Mouse (Mus musculus): ENCODE results near the gene Bcl2l1. TPM values are rescaled to one million over a fixed set of nuclear protein-coding genes. Genes with fewer than 3 reads are reported as not detected.

The Bcl2l1 gene
- polyA plus RNA-seq, 1 experiment from 2014 or later: 186 TPM

- ATAC-seq: no peak
- WGBS: 63% methylated on average over 4 of the region's 4 CpGs
- Histone ChIP-seq H3K4me1 (ENCODE audit: control insufficient read depth, insufficient read depth, low read length) (peaks cover 7% of the 10 kb centered on the region; the same call in 1 of the 2 replicates), H3K4me2 (ENCODE audit: low read length) (no peak overlapping the region), H3K9me3 (replicated peaks; ENCODE audit: control insufficient read depth, low read length, poor library complexity, severe bottlenecking) (no peaks in the 10 kb centered on the region), H3K27ac (ENCODE audit: low read length) (no peak overlapping the region), H3K9ac (ENCODE audit: low read depth, low read length) (no peak overlapping the region), H3K36me3 (ENCODE audit: control insufficient read depth, insufficient read depth, low read length) (no peaks in the 10 kb centered on the region), H3K4me3 (ENCODE audit: low read depth, low read length) (no peak overlapping the region), H3K27me3 (ENCODE audit: control insufficient read depth, insufficient read depth, low read depth, low read length) (no peaks in the 10 kb centered on the region)
Observed at GRCm38 (mm10) chr2:152758351-152758750, 73.2 kb downstream of the Bcl2l1 start.

- ATAC-seq: no peak
- Histone ChIP-seq H3K4me1 (ENCODE audit: control insufficient read depth, insufficient read depth, low read length) (peaks cover 7% of the 10 kb centered on the region; the same call in 1 of the 2 replicates), H3K27me3 (ENCODE audit: control insufficient read depth, insufficient read depth, low read depth, low read length) (no peaks in the 10 kb centered on the region), H3K9me3 (replicated peaks; ENCODE audit: control insufficient read depth, low read length, poor library complexity, severe bottlenecking) (no peaks in the 10 kb centered on the region), H3K4me3 (ENCODE audit: low read depth, low read length) (no peak overlapping the region), H3K36me3 (ENCODE audit: control insufficient read depth, insufficient read depth, low read length) (no peaks in the 10 kb centered on the region), H3K27ac (ENCODE audit: low read length) (no peak overlapping the region), H3K4me2 (ENCODE audit: low read length) (no peak overlapping the region), H3K9ac (ENCODE audit: low read depth, low read length) (no peak overlapping the region)
- 59% methylated on average over 2 of the region's 2 CpGs for WGBS
Observed at GRCm38 (mm10) chr2:152757478-152757877, 74.0 kb downstream of the Bcl2l1 start.

GRCm38 (mm10) chr2:152756474-152757393 is 74.8 kb downstream of the Bcl2l1 start:
- ATAC-seq: no peak
- Histone ChIP-seq H3K36me3 (ENCODE audit: control insufficient read depth, insufficient read depth, low read length) (no peaks in the 10 kb centered on the region), H3K27ac (ENCODE audit: low read length) (no peak overlapping the region), H3K4me3 (ENCODE audit: low read depth, low read length) (no peak overlapping the region), H3K4me2 (ENCODE audit: low read length) (no peak overlapping the region), H3K9me3 (replicated peaks; ENCODE audit: control insufficient read depth, low read length, poor library complexity, severe bottlenecking) (no peaks in the 10 kb centered on the region), H3K27me3 (ENCODE audit: control insufficient read depth, insufficient read depth, low read depth, low read length) (no peaks in the 10 kb centered on the region), H3K4me1 (ENCODE audit: control insufficient read depth, insufficient read depth, low read length) (peaks cover 7% of the 10 kb centered on the region; the same call in 1 of the 2 replicates), H3K9ac (ENCODE audit: low read depth, low read length) (no peak overlapping the region)
- WGBS: 64% methylated on average over 17 of the region's 17 CpGs

GRCm38 (mm10) chr2:152753944-152754711 is 77.4 kb downstream of the Bcl2l1 start, which contains the start of gene Cox4i2:
Cox4i2 (plus strand) TSS chr2:152754173.
- WGBS: 2% methylated on average over 30 of the region's 30 CpGs
- H3K36me3 ChIP-seq (ENCODE audit: control insufficient read depth, insufficient read depth, low read length): no peaks in the 10 kb centered on the region
- peaks cover 7% of the 10 kb centered on the region; the same call in 1 of the 2 replicates for H3K4me1 ChIP-seq (ENCODE audit: control insufficient read depth, insufficient read depth, low read length)
- 0 out of 2 replicates have a peak, but pooled peaks have one; percentile 45 for ATAC-seq
- H3K9me3 ChIP-seq (replicated peaks; ENCODE audit: control insufficient read depth, low read length, poor library complexity, severe bottlenecking): no peaks in the 10 kb centered on the region
- no peaks in the 10 kb centered on the region for H3K27me3 ChIP-seq (ENCODE audit: control insufficient read depth, insufficient read depth, low read depth, low read length)
- peak within 1 kb of the TSS; percentile 34; the same call in 1 of the 2 replicates for H3K9ac ChIP-seq (ENCODE audit: low read depth, low read length)
- no peak within 1 kb of the TSS for H3K27ac ChIP-seq (ENCODE audit: low read length)
- H3K4me2 ChIP-seq (ENCODE audit: low read length): peak within 1 kb of the TSS; percentile 48
- peak within 1 kb of the TSS; percentile 16 for H3K4me3 ChIP-seq (ENCODE audit: low read depth, low read length)

GRCm38 (mm10) chr2:152742435-152742834 is 89.1 kb downstream of the Bcl2l1 start:
- Histone ChIP-seq H3K4me3 (ENCODE audit: low read depth, low read length) (no peak overlapping the region), H3K36me3 (ENCODE audit: control insufficient read depth, insufficient read depth, low read length) (no peaks in the 10 kb centered on the region), H3K9me3 (replicated peaks; ENCODE audit: control insufficient read depth, low read length, poor library complexity, severe bottlenecking) (no peaks in the 10 kb centered on the region), H3K27me3 (ENCODE audit: control insufficient read depth, insufficient read depth, low read depth, low read length) (no peaks in the 10 kb centered on the region; the same call in 1 of the 2 replicates), H3K27ac (ENCODE audit: low read length) (no peak overlapping the region), H3K4me2 (ENCODE audit: low read length) (no peak overlapping the region), H3K4me1 (ENCODE audit: control insufficient read depth, insufficient read depth, low read length) (peaks cover 12% of the 10 kb centered on the region), H3K9ac (ENCODE audit: low read depth, low read length) (no peak overlapping the region)
- WGBS: 28% methylated on average over 8 of the region's 10 CpGs
- ATAC-seq: no peak

GRCm38 (mm10) chr2:152741153-152742041 is 90.1 kb downstream of the Bcl2l1 start:
- peak overlapping the region; percentile 28; the same call in 1 of the 2 replicates for H3K27ac ChIP-seq (ENCODE audit: low read length)
- peaks cover 19% of the 10 kb centered on the region for H3K4me1 ChIP-seq (ENCODE audit: control insufficient read depth, insufficient read depth, low read length)
- ATAC-seq: no peak
- WGBS: 51% methylated on average over 14 of the region's 14 CpGs
- H3K4me3 ChIP-seq (ENCODE audit: low read depth, low read length): no peak overlapping the region
- H3K36me3 ChIP-seq (ENCODE audit: control insufficient read depth, insufficient read depth, low read length): no peaks in the 10 kb centered on the region
- peak overlapping the region; percentile 30; the same call in 1 of the 2 replicates for H3K9ac ChIP-seq (ENCODE audit: low read depth, low read length)
- H3K9me3 ChIP-seq (replicated peaks; ENCODE audit: control insufficient read depth, low read length, poor library complexity, severe bottlenecking): no peaks in the 10 kb centered on the region
- no peaks in the 10 kb centered on the region; the same call in 1 of the 2 replicates for H3K27me3 ChIP-seq (ENCODE audit: control insufficient read depth, insufficient read depth, low read depth, low read length)
- peak overlapping the region; percentile 18; the same call in 1 of the 2 replicates for H3K4me2 ChIP-seq (ENCODE audit: low read length)

GRCm38 (mm10) chr2:152740490-152740889 is 91.0 kb downstream of the Bcl2l1 start:
- 74% methylated on average over 5 of the region's 5 CpGs for WGBS
- Histone ChIP-seq H3K36me3 (ENCODE audit: control insufficient read depth, insufficient read depth, low read length) (no peaks in the 10 kb centered on the region), H3K27me3 (ENCODE audit: control insufficient read depth, insufficient read depth, low read depth, low read length) (no peaks in the 10 kb centered on the region; the same call in 1 of the 2 replicates), H3K4me2 (ENCODE audit: low read length) (no peak overlapping the region), H3K9me3 (replicated peaks; ENCODE audit: control insufficient read depth, low read length, poor library complexity, severe bottlenecking) (no peaks in the 10 kb centered on the region), H3K9ac (ENCODE audit: low read depth, low read length) (no peak overlapping the region), H3K4me1 (ENCODE audit: control insufficient read depth, insufficient read depth, low read length) (peaks cover 28% of the 10 kb centered on the region), H3K27ac (ENCODE audit: low read length) (no peak overlapping the region), H3K4me3 (ENCODE audit: low read depth, low read length) (no peak overlapping the region)
- ATAC-seq: no peak

- no peak overlapping the region for H3K4me3 ChIP-seq (ENCODE audit: low read depth, low read length)
- no peaks in the 10 kb centered on the region for H3K9me3 ChIP-seq (replicated peaks; ENCODE audit: control insufficient read depth, low read length, poor library complexity, severe bottlenecking)
- peaks cover 32% of the 10 kb centered on the region for H3K4me1 ChIP-seq (ENCODE audit: control insufficient read depth, insufficient read depth, low read length)
- no peak overlapping the region for H3K9ac ChIP-seq (ENCODE audit: low read depth, low read length)
- WGBS: 23% methylated on average over 3 of the region's 3 CpGs
- peak overlapping the region; percentile 90 for H3K4me2 ChIP-seq (ENCODE audit: low read length)
- no peak for ATAC-seq
- H3K36me3 ChIP-seq (ENCODE audit: control insufficient read depth, insufficient read depth, low read length): no peaks in the 10 kb centered on the region
- H3K27ac ChIP-seq (ENCODE audit: low read length): no peak overlapping the region
- H3K27me3 ChIP-seq (ENCODE audit: control insufficient read depth, insufficient read depth, low read depth, low read length): no peaks in the 10 kb centered on the region; the same call in 1 of the 2 replicates
Observed at GRCm38 (mm10) chr2:152739842-152740260, 91.7 kb downstream of the Bcl2l1 start.
